Mouse (Mus musculus) C2C12 (cell line): ENCODE data around the gene Myocos.
"Not testable (repeated sequence)": the region's sequence is repeated elsewhere in the genome, so short reads cannot be mapped to it uniquely, and the experiment has no call there.

ENCODE experiments used
- CTCF ChIP-seq: IDR thresholded peaks from one replicate; pipeline ENCODE4 v1.5.1; 2011; ENCODE audit not compliant: control insufficient read depth, insufficient read depth, insufficient read length
- MAX ChIP-seq: IDR thresholded peaks from one replicate; pipeline ENCODE4 v1.6.1; 2011; ENCODE audit warnings: mild to moderate bottlenecking, control low read depth

DNA sequence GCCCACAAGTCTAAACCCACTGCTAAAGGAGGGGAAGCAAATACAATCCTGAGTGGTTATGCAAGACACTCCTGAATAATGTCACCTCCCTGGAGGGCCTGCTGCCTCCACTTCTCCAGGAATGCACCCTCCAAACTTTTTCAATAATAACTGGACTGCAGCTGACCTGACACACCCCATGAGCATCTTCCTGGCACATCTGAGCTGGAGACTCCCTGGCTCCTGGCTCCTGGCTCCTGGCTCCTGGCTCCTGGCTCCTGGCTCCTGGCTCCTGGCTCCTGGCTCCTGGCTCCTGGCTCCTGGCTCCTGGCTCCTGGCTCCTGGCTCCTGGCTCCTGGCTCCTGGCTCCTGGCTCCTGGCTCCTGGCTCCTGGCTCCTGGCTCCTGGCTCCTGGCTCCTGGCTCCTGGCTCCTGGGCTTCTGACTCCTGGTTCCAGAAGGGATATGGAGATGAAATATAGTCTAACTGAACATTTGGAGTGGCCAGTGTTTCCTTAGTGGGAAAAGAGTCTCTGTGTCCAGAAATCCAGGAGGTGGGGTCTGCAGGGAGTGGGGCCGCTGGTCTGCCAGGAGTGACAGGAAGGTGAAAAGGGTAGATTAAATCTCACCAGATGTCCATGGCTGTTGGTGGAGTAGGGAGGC is 22.6 kb downstream of the Myocos start:
- not testable (repeated sequence) for TF ChIP-seq CTCF, MAX
